ENCODE assay signal across 25 mouse cellular contexts in genomic region chr13:28680266-28680665, GRCm38 (mm10).
DNase-seq lines count a peak whose midpoint lies in the region; ATAC-seq and TF ChIP-seq lines count a peak whose summit lies in the region.
"Had no signal": no experiment of that assay in that cellular context is flagged by ENCODE, and none has a peak within 500 bp of the region (broad histone marks: within the 10 kb centered on the region; RNA-seq: fewer than 3 reads in every experiment).

No protein-coding gene starts in this region.

- H3K4me2 ChIP-seq in lung, embryonic 16.5 days (ENCODE audit: low read depth, low read length): no peak overlapping the region
- H3K4me2 ChIP-seq in hindbrain, embryonic 13.5 days: no peak overlapping the region
- H3K4me2 ChIP-seq: embryonic facial prominence, embryonic 12.5 days; forebrain, embryonic 12.5 days had no signal

- H3K4me3 ChIP-seq in lung, embryonic 16.5 days (ENCODE audit: low read length): no peak overlapping the region
- no peak overlapping the region for H3K4me3 ChIP-seq in embryonic fibroblast, embryonic 13.5 days (ENCODE audit: insufficient read depth, low read length)
- no peak overlapping the region for H3K4me3 ChIP-seq in hindbrain, embryonic 13.5 days
- H3K4me3 ChIP-seq: embryonic facial prominence, embryonic 10.5 days; embryonic facial prominence, embryonic 12.5 days; erythroblast, embryonic 14.5 days; forebrain, embryonic 10.5 days; forebrain, embryonic 12.5 days had no signal

- no peak for DNase-seq in lung, postnatal 10 days
- peak; percentile 32 for DNase-seq in NIH3T3 (ENCODE audit: low read depth)
- DNase-seq in MN1 (ENCODE audit: low spot score): no peak
- DNase-seq: adrenal gland, adult 2 months; adrenal gland, postnatal 10 days; adrenal gland, postnatal 25 days; B cell, adult 2 months; cerebellum, adult 11-12 months; cerebellum, adult 2 months; cerebellum, adult 9-10 months; cerebellum, postnatal 10 days; cerebellum, postnatal 25 days had no signal

- TF ChIP-seq CTCF in embryonic fibroblast, embryonic 13.5 days (IDR thresholded peaks at IDR 0.05; ENCODE audit: borderline replicate concordance, insufficient read depth, low read length): no peak

- ATAC-seq in lung, embryonic 16.5 days (ENCODE audit: low read depth): no peak
- ATAC-seq in hindbrain, embryonic 13.5 days (ENCODE audit: low FRiP score): no peak
- ATAC-seq: CD4-positive, CD25-positive, alpha-beta regulatory T cell, adult 4 months; forebrain, embryonic 14.5 days; forebrain, embryonic 16.5 days had no signal

- TF ChIP-seq POLR2A in embryonic fibroblast, embryonic 13.5 days (IDR thresholded peaks at IDR 0.05; ENCODE audit: low read depth, low read length): no peak

- peaks cover 8% of the 10 kb centered on the region for H3K4me1 ChIP-seq in lung, embryonic 16.5 days (replicated peaks; ENCODE audit: control insufficient read depth, insufficient read depth, low read length)
- peaks cover 10% of the 10 kb centered on the region for H3K4me1 ChIP-seq in embryonic fibroblast, embryonic 13.5 days (ENCODE audit: control insufficient read depth, insufficient read depth, low read length)
- no peaks in the 10 kb centered on the region for H3K4me1 ChIP-seq in hindbrain, embryonic 13.5 days (replicated peaks)
- H3K4me1 ChIP-seq: embryonic facial prominence, embryonic 12.5 days; forebrain, embryonic 12.5 days had no signal

- H3K9ac ChIP-seq in lung, embryonic 16.5 days (ENCODE audit: low read length): no peak overlapping the region
- no peak overlapping the region for H3K9ac ChIP-seq in hindbrain, embryonic 13.5 days
- H3K9ac ChIP-seq: embryonic facial prominence, embryonic 12.5 days; forebrain, embryonic 12.5 days had no signal

- no peaks in the 10 kb centered on the region for H3K9me3 ChIP-seq in lung, embryonic 16.5 days (ENCODE audit: control insufficient read depth, low read length)
- H3K9me3 ChIP-seq in hindbrain, embryonic 13.5 days: no peaks in the 10 kb centered on the region
- H3K9me3 ChIP-seq: embryonic facial prominence, embryonic 10.5 days; embryonic facial prominence, embryonic 12.5 days; forebrain, embryonic 10.5 days; forebrain, embryonic 12.5 days; G1E had no signal

- WGBS in lung, embryonic 16.5 days: 65% methylated on average over 1 of the region's 1 CpGs
- 80% methylated on average over 1 of the region's 1 CpGs for WGBS in hindbrain, embryonic 13.5 days

- H3K36me3 ChIP-seq in lung, embryonic 16.5 days (ENCODE audit: control insufficient read depth, insufficient read depth, low read length): no peaks in the 10 kb centered on the region
- no peaks in the 10 kb centered on the region for H3K36me3 ChIP-seq in hindbrain, embryonic 13.5 days
- H3K36me3 ChIP-seq: embryonic facial prominence, embryonic 10.5 days; embryonic facial prominence, embryonic 12.5 days; forebrain, embryonic 10.5 days; forebrain, embryonic 12.5 days; G1E had no signal

- H3K27ac ChIP-seq in lung, embryonic 16.5 days (ENCODE audit: low read length): 0 out of 2 replicates have a peak overlapping the region, but pooled peaks have one; percentile 13
- peak overlapping the region; percentile 87 for H3K27ac ChIP-seq in embryonic fibroblast, embryonic 13.5 days (ENCODE audit: insufficient read depth, low read length)
- no peak overlapping the region for H3K27ac ChIP-seq in hindbrain, embryonic 13.5 days
- H3K27ac ChIP-seq: embryonic facial prominence, embryonic 10.5 days; embryonic facial prominence, embryonic 12.5 days; forebrain, embryonic 10.5 days; forebrain, embryonic 12.5 days had no signal

- no peaks in the 10 kb centered on the region for H3K27me3 ChIP-seq in lung, embryonic 16.5 days (ENCODE audit: control insufficient read depth, insufficient read depth, low read depth, low read length)
- no peaks in the 10 kb centered on the region for H3K27me3 ChIP-seq in hindbrain, embryonic 13.5 days
- H3K27me3 ChIP-seq: CH12.LX; embryonic facial prominence, embryonic 12.5 days; forebrain, embryonic 12.5 days had no signal
